Mouse (Mus musculus) testis, adult 2 months (tissue): ENCODE measurements around the gene Krt71.

Experiments used
- CTCF ChIP-seq: fragments of 200-500 bp; IDR thresholded peaks from 2 replicates; pipeline ENCODE4 v1.5.1; 2012; ENCODE audit warnings: low read depth, mild to moderate bottlenecking, inconsistent platforms, low read length, moderate library complexity; ENCODE audit not compliant: control insufficient read depth, insufficient read depth, insufficient replicate concordance
- POLR2A ChIP-seq: fragments of 200-500 bp; IDR thresholded peaks from 2 replicates; pipeline ENCODE4 v1.6.1; 2012; ENCODE audit warnings: low read depth, mild to moderate bottlenecking, inconsistent platforms, low read length, moderate library complexity; ENCODE audit not compliant: control insufficient read depth

- TF ChIP-seq CTCF (no peak), POLR2A (no peak)
These were observed 12.3 kb downstream of the Krt71 start for GRCm38 (mm10) chr15:101730653-101731052.
